Mouse (Mus musculus) midbrain, postnatal 0 days (tissue): Measurements from ENCODE around the gene Tnk1. TPM values are rescaled to one million over a fixed set of nuclear protein-coding genes. Genes with fewer than 3 reads are reported as not detected.
A peak's percentile ranks its signal among the peaks of the same experiment; 100 is the strongest.

ENCODE experiments used
- ATAC-seq: fragments of 200-750 bp; cut with Nextera tagmentation; 2 replicates; pipeline ENCODE4 v1.8.0; 2017; ENCODE audit warnings: moderate number of reproducible peaks, mild to moderate bottlenecking, moderate TSS enrichment, moderate library complexity; ENCODE audit not compliant: low FRiP score
- DNase-seq: peaks from one replicate; pipeline ENCODE4 v3.0.0-alpha.2; 2015; ENCODE audit warnings: low spot score
- H3K27ac ChIP-seq: fragments of 300-500 bp; sonication (generic); 2 replicates; pipeline ENCODE4 v1.5.1; 2014; ENCODE audit warnings: low read depth, mild to moderate bottlenecking, low read length, mixed read lengths
- H3K27me3 ChIP-seq: fragments of 300-500 bp; sonication (generic); 2 replicates; pipeline ENCODE4 v1.6.1; 2014; ENCODE audit warnings: low read length, control low read depth, mixed read lengths; ENCODE audit not compliant: insufficient read depth
- H3K36me3 ChIP-seq: fragments of 300-500 bp; sonication (generic); 2 replicates; pipeline ENCODE4 v1.6.1; 2014; ENCODE audit warnings: low read length, control low read depth, mixed read lengths; ENCODE audit not compliant: insufficient read depth
- H3K4me1 ChIP-seq: fragments of 300-500 bp; sonication (generic); 2 replicates; pipeline ENCODE4 v1.6.1; 2014; ENCODE audit warnings: mild to moderate bottlenecking, control low read depth, antibody characterized with exemption, low read length, mixed read lengths; ENCODE audit not compliant: insufficient read depth
- H3K4me2 ChIP-seq: fragments of 300-500 bp; sonication (generic); 2 replicates; pipeline ENCODE4 v1.6.1; 2014; ENCODE audit warnings: low read depth, mild to moderate bottlenecking, low read length, mixed read lengths; ENCODE audit not compliant: poor library complexity, severe bottlenecking
- H3K4me3 ChIP-seq: fragments of 300-500 bp; sonication (generic); 2 replicates; pipeline ENCODE4 v1.5.1; 2014; ENCODE audit warnings: low read depth, mild to moderate bottlenecking, low read length, moderate library complexity
- H3K9ac ChIP-seq: fragments of 300-500 bp; sonication (generic); replicated peaks from 2 replicates; pipeline ENCODE4 v1.6.1; 2014; ENCODE audit warnings: mild to moderate bottlenecking, low read length, moderate library complexity, mixed read lengths; ENCODE audit not compliant: poor library complexity, severe bottlenecking
- H3K9me3 ChIP-seq: fragments of 300-500 bp; sonication (generic); 2 replicates; pipeline ENCODE4 v1.6.1; 2016; ENCODE audit warnings: low read length, control low read depth
- CTCF ChIP-seq: IDR thresholded peaks from 2 replicates; pipeline ENCODE4 v1.5.1; 2016; ENCODE audit warnings: antibody characterized with exemption, mild to moderate bottlenecking
- WGBS: fragments of 180-500 bp; shearing (Covaris S2); extraction: QIAGEN DNeasy Blood & Tissue Kit; methylation state at CpG from one replicate; pipeline ENCODE4 v1.1.7; 2014; 5-methylcytosine and 5-hydroxymethylcytosine counted together
- microRNA-seq: library from miRNA; unstranded; fragments of <30 nt; microRNA quantifications from one replicate; pipeline ENCODE4, GENCODE M21; 2016; ENCODE audit warnings: borderline number of aligned reads
- polyA plus RNA-seq: library from polyadenylated mRNA; unstranded; fragments of >200 nt; fragmentation: Nextera tagmentation; extraction: Ambion mirVana; gene quantifications from 2 replicates; pipeline ENCODE4 v1.2.1, GENCODE M21; 2015
- total RNA-seq: library from RNA; depleted of rRNA; stranded (reverse); fragments of >200 nt; gene quantifications from 2 replicates; pipeline ENCODE4 v1.2.3, GENCODE M21; 2014; rRNA removed

Gene Tnk1
- total and polyA plus RNA-seq, 2 experiments from 2014 or later = 0.16 TPM; not detected in 1

GRCm38 (mm10) chr11:69803786-69804651 lies 54.5 kb downstream of the Tnk1 start:
- ATAC-seq = no peak
- WGBS = 2% methylated on average over 60 of the region's 60 CpGs
- peaks cover 8% of the 10 kb centered on the region; the same call in 1 of the 2 replicates for H3K4me1 ChIP-seq

GRCm38 (mm10) chr11:69803328-69803727 lies 55.2 kb downstream of the Tnk1 start:
- H3K4me3 ChIP-seq = peak overlapping the region; percentile 49
- ATAC-seq = no peak
- H3K9ac ChIP-seq = peak overlapping the region; percentile 68
- 0 out of 2 replicates have a peak, but pooled peaks cover 4% of the 10 kb centered on the region for H3K27me3 ChIP-seq
- WGBS = 5% methylated on average over 12 of the region's 12 CpGs
- no peak for TF ChIP-seq CTCF
- no peaks in the 10 kb centered on the region for H3K9me3 ChIP-seq
- no peak for DNase-seq
- H3K27ac ChIP-seq = peak overlapping the region; percentile 62
- H3K4me2 ChIP-seq = peak overlapping the region; percentile 96
- no peaks in the 10 kb centered on the region for H3K36me3 ChIP-seq
- peaks cover 11% of the 10 kb centered on the region; the same call in 1 of the 2 replicates for H3K4me1 ChIP-seq

More at GRCm38 (mm10) chr11:69803786-69804651, 54.5 kb downstream of the Tnk1 start:
- Histone ChIP-seq H3K9me3 (no peaks in the 10 kb centered on the region), H3K4me3 (peak overlapping the region; percentile 49), H3K27ac (peak overlapping the region; percentile 62), H3K36me3 (no peaks in the 10 kb centered on the region), H3K27me3 (0 out of 2 replicates have a peak, but pooled peaks cover 4% of the 10 kb centered on the region), H3K9ac (peak overlapping the region; percentile 68), H3K4me2 (peak overlapping the region; percentile 96)
- peak; percentile 74 for TF ChIP-seq CTCF
- DNase-seq = peak; percentile 76

GRCm38 (mm10) chr11:69802648-69803105 lies 55.9 kb downstream of the Tnk1 start:
- H3K4me2 ChIP-seq = peak overlapping the region; percentile 96
- 0 out of 2 replicates have a peak, but pooled peaks cover 4% of the 10 kb centered on the region for H3K36me3 ChIP-seq
- H3K4me3 ChIP-seq = peak overlapping the region; percentile 49
- H3K4me1 ChIP-seq = peaks cover 11% of the 10 kb centered on the region; the same call in 1 of the 2 replicates
- ATAC-seq (no peak), DNase-seq (peak; percentile 85)
- TF ChIP-seq CTCF = no peak; the same call in 1 of the 2 replicates
- under 1% methylated on average over 31 of the region's 33 CpGs for whole genome bisulfite sequencing
- H3K9ac ChIP-seq = peak overlapping the region; percentile 68
- peaks cover 4% of the 10 kb centered on the region; the same call in 1 of the 2 replicates for H3K27me3 ChIP-seq
- H3K27ac ChIP-seq = peak overlapping the region; percentile 68
- no peaks in the 10 kb centered on the region for H3K9me3 ChIP-seq

GRCm38 (mm10) chr11:69801379-69801977 lies 57.1 kb downstream of the Tnk1 start, which contains the start of gene Fgf11:
Fgf11 (minus strand) TSS chr11:69801857.
- no peak for TF ChIP-seq CTCF
- H3K4me3 ChIP-seq = peak within 1 kb of the TSS; percentile 49
- ATAC-seq (no peak), DNase-seq (no peak)
- H3K4me1 ChIP-seq = peaks cover 11% of the 10 kb centered on the region; the same call in 1 of the 2 replicates
- peaks cover 4% of the 10 kb centered on the region; the same call in 1 of the 2 replicates for H3K27me3 ChIP-seq
- peak within 1 kb of the TSS; percentile 90 for H3K27ac ChIP-seq
- 0 out of 2 replicates have a peak, but pooled peaks cover 6% of the 10 kb centered on the region for H3K36me3 ChIP-seq
- WGBS = 1% methylated on average over 30 of the region's 33 CpGs
- H3K4me2 ChIP-seq = peak within 1 kb of the TSS; percentile 96
- H3K9ac ChIP-seq = peak within 1 kb of the TSS; percentile 68
- no peaks in the 10 kb centered on the region for H3K9me3 ChIP-seq

Small RNA genes within 50 kb of the gene (microRNA-seq; reads per million reads assigned to microRNA genes)
- gene Mir6924 = not detected

Other genes with a start within 250 kb of the Tnk1 start
Only the 30 nearest of the 42 such genes appear.
- 1.3 and 1.8 TPM in 2 replicates for gene Tnfsfm13, start 162.6 kb downstream of the Tnk1 start, total RNA-seq
- 1.2 and 1.9 TPM in 2 replicates for gene Tnfsfm13, start 162.6 kb downstream of the Tnk1 start, polyA plus RNA-seq
- 16.9 and 25.1 TPM in 2 replicates for gene Polr2a, start 100.1 kb downstream of the Tnk1 start, total RNA-seq
- 9.0 and 10.2 TPM in 2 replicates for gene Polr2a, start 100.1 kb downstream of the Tnk1 start, polyA plus RNA-seq
- not detected in 2 replicates for gene Slc35g3, start 96.8 kb downstream of the Tnk1 start, total RNA-seq
- gene Slc35g3, start 96.8 kb downstream of the Tnk1 start, polyA plus RNA-seq = 0.23 and 0.26 TPM in 2 replicates
- 31.5 and 34.3 TPM in 2 replicates for gene Zbtb4, start 92.8 kb downstream of the Tnk1 start, total RNA-seq
- 4.4 and 5.0 TPM in 2 replicates for gene Zbtb4, start 92.8 kb downstream of the Tnk1 start, polyA plus RNA-seq
- gene Chrnb1, start 62.8 kb downstream of the Tnk1 start, total RNA-seq = 1.5 and 1.6 TPM in 2 replicates
- gene Chrnb1, start 62.8 kb downstream of the Tnk1 start, polyA plus RNA-seq = 1.1 TPM in 2 replicates
- gene Fgf11, start 56.9 kb downstream of the Tnk1 start, total RNA-seq = 12.7 and 16.4 TPM in 2 replicates
- 2.6 and 2.8 TPM in 2 replicates for gene Fgf11, start 56.9 kb downstream of the Tnk1 start, polyA plus RNA-seq
- 0.16 TPM in 1 of 2 replicates, not detected in the other for gene Tmem102, start 53.1 kb downstream of the Tnk1 start, total RNA-seq
- 0.80 and 0.94 TPM in 2 replicates for gene Tmem102, start 53.1 kb downstream of the Tnk1 start, polyA plus RNA-seq
- gene Gm39566, start 43.4 kb downstream of the Tnk1 start, total RNA-seq = not detected in 2 replicates
- not detected in 2 replicates for gene Gm39566, start 43.4 kb downstream of the Tnk1 start, polyA plus RNA-seq
- gene Spem2, start 40.3 kb downstream of the Tnk1 start, total RNA-seq = not detected in 2 replicates
- gene Spem2, start 40.3 kb downstream of the Tnk1 start, polyA plus RNA-seq = not detected in 2 replicates
- gene Spem1, start 36.5 kb downstream of the Tnk1 start, total RNA-seq = 0.93 TPM in 1 of 2 replicates, not detected in the other
- 0.20 and 0.27 TPM in 2 replicates for gene Spem1, start 36.5 kb downstream of the Tnk1 start, polyA plus RNA-seq
- gene Nlgn2, start 20.9 kb downstream of the Tnk1 start, total RNA-seq = 117 and 137 TPM in 2 replicates
- 21.0 and 23.5 TPM in 2 replicates for gene Nlgn2, start 20.9 kb downstream of the Tnk1 start, polyA plus RNA-seq
- 95.5 and 103 TPM in 2 replicates for gene Tmem256, start 20.2 kb downstream of the Tnk1 start, total RNA-seq
- 349 and 370 TPM in 2 replicates for gene Tmem256, start 20.2 kb downstream of the Tnk1 start, polyA plus RNA-seq
- 24.1 and 26.6 TPM in 2 replicates for gene Plscr3, start 12.4 kb downstream of the Tnk1 start, total RNA-seq
- gene Plscr3, start 12.4 kb downstream of the Tnk1 start, polyA plus RNA-seq = 33.5 and 35.0 TPM in 2 replicates
- gene Tmem95, start 19.3 kb upstream of the Tnk1 start, total RNA-seq = not detected in 2 replicates
- gene Tmem95, start 19.3 kb upstream of the Tnk1 start, polyA plus RNA-seq = not detected in 2 replicates
- gene Kctd11, start 22.7 kb upstream of the Tnk1 start, total RNA-seq = 0.93 and 1.6 TPM in 2 replicates
- gene Kctd11, start 22.7 kb upstream of the Tnk1 start, polyA plus RNA-seq = 0.57 and 0.92 TPM in 2 replicates
- gene Acap1, start 36.8 kb upstream of the Tnk1 start, total RNA-seq = 0.66 TPM in 1 of 2 replicates, not detected in the other
- gene Acap1, start 36.8 kb upstream of the Tnk1 start, polyA plus RNA-seq = 0.14 TPM in 1 of 2 replicates, not detected in the other
- gene 2810408A11Rik, start 42.3 kb upstream of the Tnk1 start, total RNA-seq = 3.3 and 8.7 TPM in 2 replicates
- gene 2810408A11Rik, start 42.3 kb upstream of the Tnk1 start, polyA plus RNA-seq = 4.8 and 6.2 TPM in 2 replicates
- 112 and 118 TPM in 2 replicates for gene Neurl4, start 42.3 kb upstream of the Tnk1 start, total RNA-seq
- gene Neurl4, start 42.3 kb upstream of the Tnk1 start, polyA plus RNA-seq = 15.2 and 16.7 TPM in 2 replicates
- gene Gps2, start 55.2 kb upstream of the Tnk1 start, total RNA-seq = 45.8 and 47.6 TPM in 2 replicates
- 60.3 and 64.3 TPM in 2 replicates for gene Gps2, start 55.2 kb upstream of the Tnk1 start, polyA plus RNA-seq
- 452 and 486 TPM in 2 replicates for gene Eif5a, start 63.2 kb upstream of the Tnk1 start, total RNA-seq
- gene Eif5a, start 63.2 kb upstream of the Tnk1 start, polyA plus RNA-seq = 1,054 and 1,096 TPM in 2 replicates
- 5.0 and 8.4 TPM in 2 replicates for gene Ybx2, start 77.1 kb upstream of the Tnk1 start, total RNA-seq
- 3.4 and 4.2 TPM in 2 replicates for gene Ybx2, start 77.1 kb upstream of the Tnk1 start, polyA plus RNA-seq
- 8.8 and 9.0 TPM in 2 replicates for gene Slc2a4, start 89.5 kb upstream of the Tnk1 start, total RNA-seq
- gene Slc2a4, start 89.5 kb upstream of the Tnk1 start, polyA plus RNA-seq = 3.4 and 4.0 TPM in 2 replicates
- gene Cldn7, start 106.0 kb upstream of the Tnk1 start, total RNA-seq = not detected in 2 replicates
- 0.57 TPM in 1 of 2 replicates, not detected in the other for gene Cldn7, start 106.0 kb upstream of the Tnk1 start, polyA plus RNA-seq
- gene Ctdnep1, start 122.4 kb upstream of the Tnk1 start, total RNA-seq = 39.6 and 42.9 TPM in 2 replicates
- gene Ctdnep1, start 122.4 kb upstream of the Tnk1 start, polyA plus RNA-seq = 22.3 and 24.1 TPM in 2 replicates
- 109 and 157 TPM in 2 replicates for gene Elp5, start 123.8 kb upstream of the Tnk1 start, total RNA-seq
- gene Elp5, start 123.8 kb upstream of the Tnk1 start, polyA plus RNA-seq = 171 and 182 TPM in 2 replicates
- gene Gabarap, start 132.4 kb upstream of the Tnk1 start, total RNA-seq = 197 and 226 TPM in 2 replicates
- 501 and 511 TPM in 2 replicates for gene Gabarap, start 132.4 kb upstream of the Tnk1 start, polyA plus RNA-seq
- gene Phf23, start 137.0 kb upstream of the Tnk1 start, total RNA-seq = 42.4 and 45.2 TPM in 2 replicates
- 37.6 and 40.0 TPM in 2 replicates for gene Phf23, start 137.0 kb upstream of the Tnk1 start, polyA plus RNA-seq
- 31.5 and 33.3 TPM in 2 replicates for gene Dvl2, start 141.9 kb upstream of the Tnk1 start, total RNA-seq
- 19.0 and 20.0 TPM in 2 replicates for gene Dvl2, start 141.9 kb upstream of the Tnk1 start, polyA plus RNA-seq
- 35.9 and 42.7 TPM in 2 replicates for gene Acadvl, start 156.7 kb upstream of the Tnk1 start, total RNA-seq
- gene Acadvl, start 156.7 kb upstream of the Tnk1 start, polyA plus RNA-seq = 62.1 and 64.2 TPM in 2 replicates
- 256 and 269 TPM in 2 replicates for gene Dlg4, start 158.2 kb upstream of the Tnk1 start, total RNA-seq
- gene Dlg4, start 158.2 kb upstream of the Tnk1 start, polyA plus RNA-seq = 16.1 and 18.1 TPM in 2 replicates